Mouse (Mus musculus): Measurements from ENCODE around the gene Zfp27. TPM values are rescaled to one million over a fixed set of nuclear protein-coding genes. Genes with fewer than 3 reads are reported as not detected.

The Zfp27 gene
- 4.4 to 8.6 TPM (median 5.5 TPM) in 3 replicates for total RNA-seq (2017)

GRCm38 (mm10) chr7:29905966-29906681, at the start of gene Zfp27:
Zfp27 (minus strand) TSS chr7:29906572.
- ATAC-seq (replicated peaks; ENCODE audit: insufficient number of reproducible peaks, low FRiP score, low TSS enrichment, poor library complexity, severe bottlenecking): peak; percentile 54

- ATAC-seq (replicated peaks; ENCODE audit: insufficient number of reproducible peaks, low FRiP score, low TSS enrichment, poor library complexity, severe bottlenecking): no peak
These were observed 48.4 kb upstream of the Zfp27 start for GRCm38 (mm10) chr7:29954731-29955130.

- ATAC-seq (replicated peaks; ENCODE audit: insufficient number of reproducible peaks, low FRiP score, low TSS enrichment, poor library complexity, severe bottlenecking): peak; percentile 83
These were observed 47.4 kb upstream of the Zfp27 start, which contains the start of gene Zfp74 for GRCm38 (mm10) chr7:29953513-29954401. Zfp74 (minus strand) TSS chr7:29954089.

DNA sequence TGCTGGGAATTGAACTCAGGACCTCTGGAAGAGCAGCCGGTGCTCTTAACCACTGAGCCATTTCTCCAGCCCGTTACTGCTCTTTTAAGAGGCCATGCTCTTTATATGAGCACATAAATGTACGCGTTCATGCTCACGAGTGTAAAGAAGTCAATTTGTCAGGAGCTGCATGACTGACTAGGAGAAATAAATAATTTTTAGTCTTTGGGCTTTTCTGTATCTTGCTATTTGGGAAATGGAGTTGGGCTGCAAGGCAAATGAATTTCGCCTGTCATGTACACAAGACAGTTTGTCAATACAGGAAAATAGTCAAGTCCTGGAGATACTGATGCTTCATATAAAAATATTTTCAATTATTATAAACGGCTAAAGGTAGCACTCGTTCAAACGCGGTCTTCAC, 46.7 kb upstream of the Zfp27 start:
- ATAC-seq (replicated peaks; ENCODE audit: insufficient number of reproducible peaks, low FRiP score, low TSS enrichment, poor library complexity, severe bottlenecking): no peak

DNA sequence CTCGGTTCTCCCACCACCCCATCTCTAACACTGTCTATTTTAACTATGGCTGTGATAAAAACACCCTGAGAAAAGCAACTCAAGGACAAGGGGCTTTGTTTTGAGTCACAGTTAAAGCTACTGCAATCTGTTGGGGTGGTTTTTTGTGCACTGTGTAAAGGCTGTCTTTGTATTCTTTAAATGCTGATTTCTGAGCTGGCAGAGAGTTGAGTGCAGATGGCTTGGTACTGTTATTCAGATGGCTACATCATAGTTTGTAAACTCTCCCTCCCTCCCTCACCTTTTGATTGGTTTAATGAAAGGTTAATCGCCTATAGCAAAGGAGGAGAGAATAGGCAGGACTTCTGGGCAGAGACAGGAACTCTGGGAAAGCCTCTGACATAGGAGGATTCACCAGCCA, 37.8 kb upstream of the Zfp27 start:
- ATAC-seq (replicated peaks; ENCODE audit: insufficient number of reproducible peaks, low FRiP score, low TSS enrichment, poor library complexity, severe bottlenecking): no peak

DNA sequence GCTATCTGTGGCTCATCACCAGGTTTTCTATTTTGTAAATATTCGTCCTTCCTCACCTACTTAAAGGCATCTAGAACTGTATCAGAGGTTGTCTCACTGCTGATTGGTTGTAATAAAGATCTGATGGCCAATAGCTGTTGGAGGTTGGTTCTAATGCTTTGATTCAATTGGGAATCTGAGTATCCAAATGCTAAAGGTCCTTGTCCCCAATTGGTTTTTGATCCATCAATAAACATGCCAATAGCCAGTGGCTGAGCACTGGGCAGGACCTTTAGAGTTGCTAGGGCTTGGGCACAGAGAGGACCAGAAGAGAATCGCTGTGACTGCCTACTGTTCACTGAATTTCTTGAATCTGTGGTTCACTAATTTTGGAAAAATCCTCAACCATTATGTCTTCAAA, 37.3 kb upstream of the Zfp27 start:
- ATAC-seq (replicated peaks; ENCODE audit: insufficient number of reproducible peaks, low FRiP score, low TSS enrichment, poor library complexity, severe bottlenecking): no peak

GRCm38 (mm10) chr7:29942740-29943139, 36.4 kb upstream of the Zfp27 start:
- no peak for ATAC-seq (replicated peaks; ENCODE audit: insufficient number of reproducible peaks, low FRiP score, low TSS enrichment, poor library complexity, severe bottlenecking)

- no peak for ATAC-seq (replicated peaks; ENCODE audit: insufficient number of reproducible peaks, low FRiP score, low TSS enrichment, poor library complexity, severe bottlenecking)
These were observed 34.7 kb upstream of the Zfp27 start for GRCm38 (mm10) chr7:29941027-29941426.

DNA sequence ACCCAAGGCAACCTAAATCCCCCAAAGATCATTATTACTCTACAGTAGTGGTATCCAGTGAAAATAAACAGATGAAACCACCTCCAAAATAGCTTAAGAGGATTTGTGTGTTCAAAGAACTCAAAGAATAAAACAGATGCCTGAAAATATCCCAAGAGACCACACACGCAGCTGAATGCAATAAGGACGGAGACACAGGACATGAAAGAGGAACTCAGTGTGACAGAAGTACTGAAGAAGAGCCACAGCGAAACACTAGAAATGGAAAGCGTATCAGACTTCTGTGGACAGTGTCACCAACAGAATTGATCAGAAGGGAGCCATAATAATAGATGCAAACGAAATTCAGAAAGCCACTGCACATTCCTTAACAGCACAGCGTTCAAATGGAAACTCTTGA, 32.5 kb upstream of the Zfp27 start:
- no peak for ATAC-seq (replicated peaks; ENCODE audit: insufficient number of reproducible peaks, low FRiP score, low TSS enrichment, poor library complexity, severe bottlenecking)

DNA sequence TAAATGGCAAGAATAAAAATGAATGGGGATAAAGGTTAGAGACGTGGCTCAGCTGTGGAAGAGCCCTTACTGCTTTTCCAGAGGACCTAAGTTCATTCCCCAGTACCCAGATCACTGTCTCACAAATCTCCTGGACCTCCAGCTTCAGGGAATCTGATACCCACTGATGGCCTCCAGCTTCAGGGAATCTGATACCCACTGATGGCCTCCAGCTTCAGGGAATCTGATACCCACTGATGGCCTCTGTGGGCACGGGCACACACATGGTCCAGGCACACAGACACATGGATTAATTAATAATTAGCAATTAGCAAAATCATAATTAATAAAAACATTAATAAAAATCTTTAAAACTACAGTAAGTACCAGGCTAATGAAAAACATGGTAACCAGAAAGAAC, 16.4 kb upstream of the Zfp27 start:
- no peak for ATAC-seq (replicated peaks; ENCODE audit: insufficient number of reproducible peaks, low FRiP score, low TSS enrichment, poor library complexity, severe bottlenecking)

GRCm38 (mm10) chr7:29921439-29922093, 15.2 kb upstream of the Zfp27 start:
- no peak for ATAC-seq (replicated peaks; ENCODE audit: insufficient number of reproducible peaks, low FRiP score, low TSS enrichment, poor library complexity, severe bottlenecking)

- no peak for ATAC-seq (replicated peaks; ENCODE audit: insufficient number of reproducible peaks, low FRiP score, low TSS enrichment, poor library complexity, severe bottlenecking)
These were observed 11.7 kb upstream of the Zfp27 start for GRCm38 (mm10) chr7:29918062-29918453.

- no peak for ATAC-seq (replicated peaks; ENCODE audit: insufficient number of reproducible peaks, low FRiP score, low TSS enrichment, poor library complexity, severe bottlenecking)
These were observed 11.1 kb upstream of the Zfp27 start for GRCm38 (mm10) chr7:29917371-29918061.

DNA sequence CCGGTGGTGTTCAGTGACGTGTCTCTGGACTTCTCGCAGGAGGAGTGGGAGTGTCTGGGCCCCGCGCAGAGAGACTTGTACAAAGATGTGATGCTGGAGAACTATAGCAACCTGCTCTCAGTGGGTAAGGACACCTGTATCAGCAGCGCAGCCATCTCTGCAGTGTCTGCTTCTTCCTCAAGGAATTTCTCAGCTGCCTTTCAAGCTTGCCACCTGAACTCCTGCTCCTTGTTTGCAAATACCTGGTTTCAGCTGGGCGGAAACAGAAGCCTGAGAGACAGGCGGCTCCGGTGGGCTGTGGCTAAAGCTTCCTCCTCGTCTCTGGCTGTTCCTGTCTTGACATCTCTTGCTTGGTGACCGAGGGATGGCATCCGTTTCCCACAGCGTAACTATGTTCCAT, 5.8 kb upstream of the Zfp27 start:
- no peak for ATAC-seq (replicated peaks; ENCODE audit: insufficient number of reproducible peaks, low FRiP score, low TSS enrichment, poor library complexity, severe bottlenecking)

DNA sequence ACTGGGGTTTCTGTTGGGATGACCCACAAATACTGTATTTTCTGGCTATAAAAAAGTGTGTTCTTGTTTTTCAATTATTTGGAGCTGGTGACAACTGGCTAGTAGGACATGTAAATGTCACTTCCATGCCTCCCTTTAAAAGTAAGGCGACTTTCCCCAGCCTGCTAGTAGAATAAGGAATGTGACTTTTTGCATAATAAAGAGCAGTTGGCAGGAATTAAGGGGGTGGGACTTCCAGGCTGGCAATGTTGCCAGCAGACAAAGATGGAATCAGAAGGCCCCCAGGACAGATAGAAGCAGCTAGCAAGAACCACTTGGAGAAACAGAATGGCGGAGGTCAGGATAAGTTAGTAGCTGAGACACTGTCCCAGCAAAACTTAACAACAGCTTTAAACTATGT, 3.9 kb upstream of the Zfp27 start:
- ATAC-seq (replicated peaks; ENCODE audit: insufficient number of reproducible peaks, low FRiP score, low TSS enrichment, poor library complexity, severe bottlenecking): no peak

- ATAC-seq (replicated peaks; ENCODE audit: insufficient number of reproducible peaks, low FRiP score, low TSS enrichment, poor library complexity, severe bottlenecking): peak; percentile 80
These were observed 2.0 kb upstream of the Zfp27 start, which contains the start of gene Zfp383 for GRCm38 (mm10) chr7:29908130-29908950. Zfp383 (plus strand) TSS chr7:29908223.

- no peak for ATAC-seq (replicated peaks; ENCODE audit: insufficient number of reproducible peaks, low FRiP score, low TSS enrichment, poor library complexity, severe bottlenecking)
These were observed 834 bp upstream of the Zfp27 start for GRCm38 (mm10) chr7:29907206-29907605.

- no peak for ATAC-seq (replicated peaks; ENCODE audit: insufficient number of reproducible peaks, low FRiP score, low TSS enrichment, poor library complexity, severe bottlenecking)
These were observed 298 bp upstream of the Zfp27 start for GRCm38 (mm10) chr7:29906682-29907058.
